Mouse (Mus musculus) left cerebral cortex, adult 9 months (tissue): ENCODE measurements at regions not wholly inside any gene's neighbourhood (a gene's known extent, or its start where the extent isn't known, plus 50 kb on each side); places are given as distances from the start of the nearest gene placed in this dataset.

ENCODE experiments used
- DNase-seq, 2 experiments: peaks; one replicate each; pipeline ENCODE4 v3.0.0; 2022; ENCODE audit warnings: low spot score in 2 of 2

- DNase-seq = no peak
Observed at GRCm38 (mm10) chr7:113156861-113157747, 50.2 kb upstream of the Arntl start.
